Mouse (Mus musculus): ENCODE measurements around the gene Ndufb8.

GRCm38 (mm10) chr19:44590992-44591391, 35.8 kb upstream of the Ndufb8 start:
- TF ChIP-seq CTCF (IDR thresholded peaks at IDR 0.05; ENCODE audit: extremely low read depth, insufficient read length, insufficient replicate concordance, low read depth, low read length) = no peak
- no peak for TF ChIP-seq POLR2A (IDR thresholded peaks at IDR 0.05; ENCODE audit: low read depth, low read length)
